Mouse (Mus musculus) lung, postnatal 0 days (tissue): ENCODE results near the gene Lhfpl5. TPM values are rescaled to one million over a fixed set of nuclear protein-coding genes. Genes with fewer than 3 reads are reported as not detected.
"Not testable (repeated sequence)": the region's sequence is repeated elsewhere in the genome, so short reads cannot be mapped to it uniquely, and the experiment has no call there.

ENCODE experiments used
- ATAC-seq: fragments of 200-750 bp; cut with Nextera tagmentation; 2 replicates; pipeline ENCODE4 v1.8.0; 2017; ENCODE audit warnings: moderate library complexity
- DNase-seq: peaks from one replicate; pipeline ENCODE4 v3.0.0-alpha.2; 2016; ENCODE audit warnings: low spot score
- H3K27ac ChIP-seq: fragments of 300-500 bp; sonication (generic); 2 replicates; pipeline ENCODE4 v1.5.1; 2014; ENCODE audit warnings: antibody characterized with exemption, mild to moderate bottlenecking, low read length, mixed read lengths
- H3K27me3 ChIP-seq: fragments of 300-500 bp; sonication (generic); replicated peaks from 2 replicates; pipeline ENCODE4 v1.6.1; 2014; ENCODE audit warnings: low read length, mixed read lengths; ENCODE audit not compliant: insufficient read depth
- H3K36me3 ChIP-seq: fragments of 300-500 bp; sonication (generic); 2 replicates; pipeline ENCODE4 v1.6.1; 2014; ENCODE audit warnings: low read length, mixed read lengths; ENCODE audit not compliant: insufficient read depth
- H3K4me1 ChIP-seq: fragments of 300-500 bp; sonication (generic); 2 replicates; pipeline ENCODE4 v1.6.1; 2014; ENCODE audit warnings: antibody characterized with exemption, low read depth, low read length, mixed read lengths; ENCODE audit not compliant: insufficient read depth
- H3K4me2 ChIP-seq: fragments of 300-500 bp; sonication (generic); replicated peaks from 2 replicates; pipeline ENCODE4 v1.6.1; 2014; ENCODE audit warnings: low read depth, mild to moderate bottlenecking, low read length, moderate library complexity, mixed read lengths
- H3K4me3 ChIP-seq: fragments of 300-500 bp; sonication (generic); 2 replicates; pipeline ENCODE4 v1.5.1; 2014; ENCODE audit warnings: low read depth, low read length
- H3K9ac ChIP-seq: fragments of 300-500 bp; sonication (generic); replicated peaks from 2 replicates; pipeline ENCODE4 v1.6.1; 2014; ENCODE audit warnings: low read depth, mild to moderate bottlenecking
- H3K9me3 ChIP-seq: fragments of 300-500 bp; sonication (generic); 2 replicates; pipeline ENCODE4 v1.6.1; 2016; ENCODE audit warnings: low read length, mixed read lengths
- CTCF ChIP-seq: IDR thresholded peaks from 2 replicates; pipeline ENCODE4 v1.5.1; 2016; ENCODE audit warnings: antibody characterized with exemption, mild to moderate bottlenecking
- EP300 ChIP-seq: IDR thresholded peaks from 2 replicates; pipeline ENCODE4 v1.6.1; 2016; ENCODE audit warnings: antibody characterized with exemption, mild to moderate bottlenecking, control low read depth
- WGBS: fragments of 180-500 bp; shearing (Covaris S2); extraction: QIAGEN DNeasy Blood & Tissue Kit; methylation state at CpG from one replicate; pipeline ENCODE4 v1.1.7; 2014; 5-methylcytosine and 5-hydroxymethylcytosine counted together
- polyA plus RNA-seq: library from polyadenylated mRNA; unstranded; fragments of >200 nt; fragmentation: Nextera tagmentation; extraction: Ambion mirVana; gene quantifications from 2 replicates; pipeline ENCODE4 v1.2.1, GENCODE M21; 2015

The Lhfpl5 gene
- polyA plus RNA-seq, 1 experiment from 2014 or later = 0.07 TPM

GRCm38 (mm10) chr17:28553040-28553793 lies 22.2 kb upstream of the Lhfpl5 start:
- peak; percentile 72 for ATAC-seq

GRCm38 (mm10) chr17:28554021-28554420 lies 21.4 kb upstream of the Lhfpl5 start:
- ATAC-seq, DNase-seq, H3K36me3 ChIP-seq, H3K9ac ChIP-seq, H3K4me1 ChIP-seq, H3K27ac ChIP-seq, H3K9me3 ChIP-seq, H3K4me3 ChIP-seq, H3K27me3 ChIP-seq, H3K4me2 ChIP-seq: not testable (repeated sequence)
- 91% methylated on average over 4 of the region's 4 CpGs for WGBS

More at GRCm38 (mm10) chr17:28553040-28553793, 22.2 kb upstream of the Lhfpl5 start:
- peak; percentile 72 for DNase-seq
- Histone ChIP-seq H3K36me3 (no peaks in the 10 kb centered on the region), H3K4me3 (no peak overlapping the region), H3K27ac (no peak overlapping the region), H3K4me1 (no peaks in the 10 kb centered on the region), H3K9ac (no peak overlapping the region), H3K9me3 (no peaks in the 10 kb centered on the region), H3K27me3 (no peaks in the 10 kb centered on the region), H3K4me2 (no peak overlapping the region)
- TF ChIP-seq CTCF (peak; percentile 93), EP300 (no peak)
- WGBS = 6% methylated on average over 14 of the region's 14 CpGs

GRCm38 (mm10) chr17:28556635-28557396 lies 18.6 kb upstream of the Lhfpl5 start:
- Histone ChIP-seq H3K9me3 (no peaks in the 10 kb centered on the region), H3K4me3 (no peak overlapping the region), H3K9ac (no peak overlapping the region), H3K4me1 (no peaks in the 10 kb centered on the region), H3K27ac (no peak overlapping the region), H3K36me3 (no peaks in the 10 kb centered on the region), H3K4me2 (no peak overlapping the region), H3K27me3 (no peaks in the 10 kb centered on the region)
- ATAC-seq = peak; percentile 45
- WGBS = 41% methylated on average over 6 of the region's 6 CpGs
- DNase-seq = peak; percentile 62
- no peak for TF ChIP-seq EP300
- TF ChIP-seq CTCF = peak; percentile 3; the same call in 1 of the 2 replicates

GRCm38 (mm10) chr17:28557772-28558171 lies 17.7 kb upstream of the Lhfpl5 start:
- H3K9ac ChIP-seq = no peak overlapping the region
- WGBS = 73% methylated on average over 6 of the region's 6 CpGs
- TF ChIP-seq CTCF (no peak), EP300 (no peak)
- no peaks in the 10 kb centered on the region for H3K4me1 ChIP-seq
- H3K27ac ChIP-seq = no peak overlapping the region
- no peaks in the 10 kb centered on the region for H3K27me3 ChIP-seq
- H3K9me3 ChIP-seq = no peaks in the 10 kb centered on the region
- H3K4me3 ChIP-seq = no peak overlapping the region
- H3K36me3 ChIP-seq = no peaks in the 10 kb centered on the region
- DNase-seq (no peak), ATAC-seq (no peak)
- no peak overlapping the region for H3K4me2 ChIP-seq

- no peak for DNase-seq
- Histone ChIP-seq H3K27me3 (no peaks in the 10 kb centered on the region), H3K27ac (no peak within 1 kb of the TSS; the same call in 1 of the 2 replicates), H3K36me3 (no peaks in the 10 kb centered on the region), H3K4me3 (no peak within 1 kb of the TSS), H3K4me1 (no peaks in the 10 kb centered on the region), H3K9me3 (no peaks in the 10 kb centered on the region), H3K9ac (no peak within 1 kb of the TSS), H3K4me2 (no peak within 1 kb of the TSS)
- TF ChIP-seq EP300 = no peak
- WGBS = 61% methylated on average over 4 of the region's 4 CpGs
- no peak for ATAC-seq
These were observed 14.8 kb upstream of the Lhfpl5 start, which contains the start of gene Clps for GRCm38 (mm10) chr17:28560598-28560997. TSS of gene Clps (minus strand) at chr17:28560766.

GRCm38 (mm10) chr17:28561613-28562012 lies 13.8 kb upstream of the Lhfpl5 start:
- no peaks in the 10 kb centered on the region for H3K9me3 ChIP-seq
- TF ChIP-seq EP300 (no peak), CTCF (no peak)
- no peaks in the 10 kb centered on the region for H3K4me1 ChIP-seq
- ATAC-seq (peak; percentile 56), DNase-seq (no peak)
- H3K4me2 ChIP-seq = no peak overlapping the region
- H3K9ac ChIP-seq = no peak overlapping the region
- WGBS = 38% methylated on average over 7 of the region's 7 CpGs
- no peaks in the 10 kb centered on the region for H3K27me3 ChIP-seq
- no peak overlapping the region for H3K4me3 ChIP-seq
- no peak overlapping the region; the same call in 1 of the 2 replicates for H3K27ac ChIP-seq
- H3K36me3 ChIP-seq = no peaks in the 10 kb centered on the region
